Mouse (Mus musculus) cerebellum, adult 2 months (tissue): Measurements from ENCODE around the gene Map2. TPM values are rescaled to one million over a fixed set of nuclear protein-coding genes. Genes with fewer than 3 reads are reported as not detected.
A peak's percentile ranks its signal among the peaks of the same experiment; 100 is the strongest.

Source experiments
- DNase-seq, 2 experiments: peaks; one replicate each; pipeline ENCODE4 v3.0.0; 2021
- H3K27ac ChIP-seq: fragments of 200-500 bp; 2 replicates; pipeline ENCODE4 v1.5.1; 2012; ENCODE audit warnings: low read length, control low read depth, inconsistent platforms; ENCODE audit not compliant: insufficient read depth
- H3K27me3 ChIP-seq: fragments of 200-500 bp; 2 replicates; pipeline ENCODE4 v1.6.1; 2012; ENCODE audit warnings: inconsistent platforms, mild to moderate bottlenecking, low read length, moderate library complexity; ENCODE audit not compliant: control insufficient read depth, insufficient read depth
- H3K4me1 ChIP-seq: fragments of 200-500 bp; 2 replicates; pipeline ENCODE4 v1.6.1; 2011; ENCODE audit warnings: low read length; ENCODE audit not compliant: control insufficient read depth, insufficient read depth
- H3K4me3 ChIP-seq: fragments of 200-500 bp; replicated peaks from 2 replicates; pipeline ENCODE3; 2011; ENCODE audit warnings: mild to moderate bottlenecking, low read depth, low read length, control low read depth; ENCODE audit not compliant: insufficient read depth
- CTCF ChIP-seq: fragments of 200-500 bp; IDR thresholded peaks from 2 replicates; pipeline ENCODE4 v1.5.1; 2011; ENCODE audit warnings: low read depth, mild to moderate bottlenecking, control low read depth, low read length, moderate library complexity, borderline replicate concordance; ENCODE audit not compliant: insufficient read depth
- POLR2A ChIP-seq: fragments of 200-500 bp; IDR thresholded peaks from 2 replicates; pipeline ENCODE4 v1.6.1; 2011; ENCODE audit warnings: low read length, control low read depth, borderline replicate concordance; ENCODE audit not compliant: insufficient read depth
- WGBS: fragments of 180-500 bp; shearing (Covaris S2); methylation state at CpG from one replicate; pipeline ENCODE4 v1.1.7; 2018; 5-methylcytosine and 5-hydroxymethylcytosine counted together
- polyA plus RNA-seq: library from polyadenylated mRNA; depleted of rRNA; stranded (reverse); fragments of >200 nt; gene quantifications from 2 replicates; pipeline ENCODE4 v1.2.3, GENCODE M21; 2012

Map2 gene
- polyA plus RNA-seq, 1 experiment = 259 TPM

- H3K27ac ChIP-seq = no peak overlapping the region
- peaks cover 13% of the 10 kb centered on the region; the same call in 1 of the 2 replicates for H3K4me1 ChIP-seq
- TF ChIP-seq POLR2A (no peak), CTCF (no peak)
- no peaks in the 10 kb centered on the region for H3K27me3 ChIP-seq
- 10% methylated on average over 1 of the region's 1 CpGs for WGBS
- DNase-seq = no peak
- H3K4me3 ChIP-seq = no peak overlapping the region
Observed at GRCm38 (mm10) chr1:66321136-66321502, 146.0 kb downstream of the Map2 start.

GRCm38 (mm10) chr1:66321631-66322142 lies 146.6 kb downstream of the Map2 start:
- peak; percentile 81 to 82 for DNase-seq
- H3K4me1 ChIP-seq = peaks cover 13% of the 10 kb centered on the region; the same call in 1 of the 2 replicates
- H3K27me3 ChIP-seq = no peaks in the 10 kb centered on the region
- peak; percentile 81; the same call in 1 of the 2 replicates for TF ChIP-seq POLR2A
- TF ChIP-seq CTCF = no peak
- H3K27ac ChIP-seq = peak overlapping the region; percentile 89
- WGBS = 5% methylated on average over 15 of the region's 15 CpGs
- peak overlapping the region; percentile 77 for H3K4me3 ChIP-seq

GRCm38 (mm10) chr1:66323461-66323860 lies 148.4 kb downstream of the Map2 start:
- peaks cover 13% of the 10 kb centered on the region; the same call in 1 of the 2 replicates for H3K4me1 ChIP-seq
- peak; percentile 55 to 70 for DNase-seq
- 8% methylated on average over 9 of the region's 9 CpGs for WGBS

GRCm38 (mm10) chr1:66324951-66325350 lies 149.9 kb downstream of the Map2 start:
- Histone ChIP-seq H3K4me3 (no peak overlapping the region), H3K27ac (no peak overlapping the region), H3K27me3 (no peaks in the 10 kb centered on the region), H3K4me1 (peaks cover 15% of the 10 kb centered on the region; the same call in 1 of the 2 replicates)
- peak; percentile 33 to 62 for DNase-seq
- TF ChIP-seq POLR2A (no peak), CTCF (no peak)

More at GRCm38 (mm10) chr1:66323461-66323860, 148.4 kb downstream of the Map2 start:
- H3K27ac ChIP-seq = peak overlapping the region; percentile 74
- peak overlapping the region; percentile 77 for H3K4me3 ChIP-seq
- H3K27me3 ChIP-seq = no peaks in the 10 kb centered on the region
- TF ChIP-seq POLR2A = peak; percentile 33; the same call in 1 of the 2 replicates
- no peak for TF ChIP-seq CTCF

GRCm38 (mm10) chr1:66328996-66329395 lies 153.9 kb downstream of the Map2 start:
- no peak for TF ChIP-seq CTCF
- TF ChIP-seq POLR2A = no peak
- no peak for DNase-seq
- H3K27ac ChIP-seq = no peak overlapping the region
- 75% methylated on average over 6 of the region's 6 CpGs for WGBS
- no peak overlapping the region for H3K4me3 ChIP-seq
- H3K4me1 ChIP-seq = peaks cover 6% of the 10 kb centered on the region; the same call in 1 of the 2 replicates
- H3K27me3 ChIP-seq = no peaks in the 10 kb centered on the region

GRCm38 (mm10) chr1:66329534-66329933 lies 154.5 kb downstream of the Map2 start:
- no peak overlapping the region for H3K4me3 ChIP-seq
- H3K4me1 ChIP-seq = peaks cover 4% of the 10 kb centered on the region; the same call in 1 of the 2 replicates
- TF ChIP-seq POLR2A = no peak
- DNase-seq = no peak
- no peak overlapping the region for H3K27ac ChIP-seq
- no peaks in the 10 kb centered on the region for H3K27me3 ChIP-seq

GRCm38 (mm10) chr1:66335724-66336284 lies 160.7 kb downstream of the Map2 start:
- Histone ChIP-seq H3K27ac (no peak overlapping the region), H3K4me1 (peaks cover 9% of the 10 kb centered on the region; the same call in 1 of the 2 replicates), H3K4me3 (no peak overlapping the region), H3K27me3 (no peaks in the 10 kb centered on the region)
- TF ChIP-seq CTCF = no peak
- TF ChIP-seq POLR2A = no peak
- 56% methylated on average over 2 of the region's 2 CpGs for WGBS
- DNase-seq = no peak

- Histone ChIP-seq H3K27me3 (no peaks in the 10 kb centered on the region), H3K4me1 (peaks cover 13% of the 10 kb centered on the region; the same call in 1 of the 2 replicates), H3K27ac (no peak overlapping the region), H3K4me3 (no peak overlapping the region)
- WGBS = 50% methylated on average over 1 of the region's 1 CpGs
- DNase-seq = no peak
- TF ChIP-seq CTCF = no peak
- TF ChIP-seq POLR2A = no peak
Observed at GRCm38 (mm10) chr1:66339213-66339612, 164.1 kb downstream of the Map2 start.
